Mouse (Mus musculus): ENCODE measurements around the gene Ccl27b. TPM values are rescaled to one million over a fixed set of nuclear protein-coding genes. Genes with fewer than 3 reads are reported as not detected.

Gene Ccl27b
- not detected for polyA plus RNA-seq (2017; shearing (Covaris generic))

DNA sequence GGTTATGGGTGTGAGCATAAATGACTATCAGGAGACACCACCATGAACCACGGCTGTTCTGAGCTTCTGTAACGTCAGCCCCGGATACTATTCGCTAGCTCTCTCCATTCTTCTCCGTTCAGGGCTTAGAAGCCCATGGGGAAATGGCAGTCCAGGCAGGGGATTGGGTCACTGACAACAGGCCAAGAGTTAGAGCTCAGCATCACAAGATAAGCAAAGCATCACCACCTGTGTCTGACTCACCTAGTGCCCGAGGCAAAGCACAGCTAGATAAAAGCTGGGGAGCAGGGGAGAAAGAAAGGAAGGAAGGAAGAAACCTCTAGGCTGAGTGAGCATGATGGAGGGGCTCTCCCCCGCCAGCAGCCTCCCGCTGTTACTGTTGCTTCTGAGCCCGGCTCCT is at the start of gene Ccl27b:
Gene Ccl27b (plus strand): TSS at position 301 of the 400 bp plus-strand sequence.

DNA sequence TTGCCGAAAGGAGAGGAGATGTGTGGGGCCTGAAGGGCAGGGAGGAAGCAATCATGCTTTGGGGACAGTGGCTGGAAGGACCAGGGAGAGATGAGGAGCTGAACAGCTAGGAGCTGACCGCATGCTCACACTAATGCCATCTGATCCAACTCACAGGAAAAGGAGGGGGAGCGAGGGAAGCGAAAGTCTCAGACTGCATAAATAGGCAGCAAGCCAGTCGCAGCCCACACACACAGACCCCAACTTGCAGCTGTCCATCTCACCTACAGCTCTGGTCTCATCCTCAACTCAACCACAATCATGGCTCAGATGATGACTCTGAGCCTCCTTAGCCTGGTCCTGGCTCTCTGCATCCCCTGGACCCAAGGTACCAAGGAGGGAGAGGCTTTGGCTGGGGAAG is 43.2 kb upstream of the Ccl27b start, which contains the start of gene Gm10591:
Gene Gm10591 (plus strand): TSS at position 301 of the 400 bp plus-strand sequence.

DNA sequence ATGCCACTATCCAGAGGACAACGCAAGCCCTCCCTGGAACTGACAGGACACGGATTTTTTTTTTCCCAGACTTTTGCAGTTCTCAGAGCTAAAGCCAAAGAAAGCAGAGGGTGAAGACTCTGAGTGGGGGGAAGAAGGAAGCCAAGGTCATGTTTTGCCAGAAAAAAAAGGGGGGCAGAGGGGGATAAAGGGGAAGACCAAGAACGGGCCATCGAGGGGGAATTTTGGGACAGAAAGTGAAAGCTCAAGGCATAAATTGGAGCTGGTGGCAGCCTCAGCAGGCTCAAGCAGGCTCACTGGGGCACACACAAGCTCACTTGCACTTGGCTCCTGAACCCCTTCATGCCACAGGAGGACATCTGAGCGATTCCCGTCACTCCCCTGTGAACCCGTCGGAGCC is 25.6 kb upstream of the Ccl27b start, which contains the start of gene Gm2564:
Gene Gm2564 (plus strand): TSS at position 301 of the 400 bp plus-strand sequence.

DNA sequence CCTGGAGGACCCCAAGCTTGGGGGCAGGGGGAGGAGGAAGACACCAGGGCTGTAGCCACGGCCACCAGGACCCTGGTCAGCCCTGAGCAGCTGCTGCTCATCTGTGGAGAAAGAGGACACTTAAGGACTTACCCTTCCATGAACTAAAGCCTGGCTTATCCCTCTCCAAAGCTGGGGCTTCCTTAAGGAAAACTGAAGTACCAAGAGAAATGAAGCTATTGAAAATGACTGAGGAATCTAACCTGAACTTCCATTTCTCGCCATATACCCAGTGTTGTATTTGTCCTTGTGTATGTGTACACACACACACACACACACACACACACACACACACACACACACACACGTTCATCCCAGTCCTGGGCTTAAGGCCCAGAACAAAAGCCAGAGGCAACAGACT is 6.7 kb downstream of the Ccl27b start, which contains the start of gene Il11ra2:
Gene Il11ra2 (minus strand): TSS at position 101 of the 400 bp plus-strand sequence.

Other genes starting within 250 kb of the Ccl27b start
- gene Gm21586, start 215.9 kb upstream of the Ccl27b start, polyA plus RNA-seq (2017; shearing (Covaris generic)) = 1 to 10 TPM in 1 of 2 experiments, not detected in 1; 1.0 TPM
- not detected for gene Gm2163, start 188.5 kb upstream of the Ccl27b start, polyA plus RNA-seq (2017; shearing (Covaris generic))
- gene Fam205a2, start 127.1 kb upstream of the Ccl27b start, polyA plus RNA-seq (2017; shearing (Covaris generic)) = not detected
- gene Gm10591, start 43.1 kb upstream of the Ccl27b start, polyA plus RNA-seq (2017; shearing (Covaris generic)) = not detected
- gene Gm2564, start 25.5 kb upstream of the Ccl27b start, polyA plus RNA-seq (2017; shearing (Covaris generic)) = under 1 TPM in 1 of 2 experiments, not detected in 1; 0.39 TPM
- not detected for gene Il11ra2, start 6.6 kb downstream of the Ccl27b start, polyA plus RNA-seq (2017; shearing (Covaris generic))
- under 1 TPM in 1 of 2 experiments, not detected in 1; 0.32 TPM for gene 4930578G10Rik, start 80.3 kb downstream of the Ccl27b start, polyA plus RNA-seq (2017; shearing (Covaris generic))
- under 1 TPM in 1 of 2 experiments, not detected in 1; 0.31 TPM for gene Ccl19, start 101.3 kb downstream of the Ccl27b start, polyA plus RNA-seq (2017; shearing (Covaris generic))
- gene Ccl21a, start 118.7 kb downstream of the Ccl27b start, polyA plus RNA-seq (2017; shearing (Covaris generic)) = not detected
- gene Fam205a1, start 198.6 kb downstream of the Ccl27b start, polyA plus RNA-seq (2017; shearing (Covaris generic)) = not detected
- gene Gm12394, start 201.5 kb downstream of the Ccl27b start, polyA plus RNA-seq (2017; shearing (Covaris generic)) = under 1 TPM; 0.10 to 0.12 TPM
- gene Fam205c, start 219.0 kb downstream of the Ccl27b start, polyA plus RNA-seq (2017; shearing (Covaris generic)) = under 1 TPM in 1 of 2 experiments, not detected in 1; 0.36 TPM

All from activated CD4-positive, CD25-positive, alpha-beta regulatory T cell (primary cell).